Mouse (Mus musculus) adrenal gland (tissue): Measurements from ENCODE around the gene Folr1.

Experiments used
- intact Hi-C: fragments of 180-260 bp; cut with DNase I; formaldehyde crosslinking; loops from one replicate; pipeline ENCODE4 v1.15.1; 2025
- microRNA-seq, 2 experiments: library from miRNA; unstranded; fragments of <30 nt; microRNA quantifications; one replicate each; pipeline ENCODE4; 2019

Gene Folr1

GRCm38 (mm10) chr7:101833916-101834584 is 36.5 kb downstream of the Folr1 start:
- intact Hi-C loops = no loop called here

- intact Hi-C loops = no loop called here
Observed at GRCm38 (mm10) chr7:101833352-101833751, 37.2 kb downstream of the Folr1 start.

GRCm38 (mm10) chr7:101832372-101832771 is 38.2 kb downstream of the Folr1 start:
- intact Hi-C loops = no loop called here

GRCm38 (mm10) chr7:101831437-101831836 is 39.2 kb downstream of the Folr1 start:
- intact Hi-C loops = no loop called here

- intact Hi-C loops = no loop called here
Observed at GRCm38 (mm10) chr7:101830373-101830772, 40.2 kb downstream of the Folr1 start.

- intact Hi-C loops = loop anchor here (5.0 kb wide), 1 partner anchor 147 kb away; no protein-coding TSS in a partner anchor
Observed at GRCm38 (mm10) chr7:101823758-101824630, 46.6 kb downstream of the Folr1 start.

- intact Hi-C loops = loop anchor here (5.0 kb wide), 1 partner anchor 146 kb away; no protein-coding TSS in a partner anchor
Observed at GRCm38 (mm10) chr7:101822836-101823757, 47.5 kb downstream of the Folr1 start.

- intact Hi-C loops = loop anchor here (5.0 kb wide), 1 partner anchor 145 kb away; no protein-coding TSS in a partner anchor
Observed at GRCm38 (mm10) chr7:101821571-101822501, 48.8 kb downstream of the Folr1 start.

GRCm38 (mm10) chr7:101820295-101821030 is 50.1 kb downstream of the Folr1 start:
- intact Hi-C loops = loop anchor here (5.0 kb wide), 1 partner anchor 143 kb away; no protein-coding TSS in a partner anchor

- intact Hi-C loops = no loop called here
Observed at GRCm38 (mm10) chr7:101817861-101818401, 52.7 kb downstream of the Folr1 start, which contains the start of gene Phox2a. Gene Phox2a (plus strand): TSS chr7:101818313.

Small RNAs within 50 kb of the gene (microRNA-seq; reads per million reads assigned to microRNA genes)
- 0 reads per million in 2 experiments for gene Gm22655
